Mouse (Mus musculus) embryonic facial prominence, embryonic 14.5 days (tissue): ENCODE data around the gene Gpc3. TPM values are rescaled to one million over a fixed set of nuclear protein-coding genes. Genes with fewer than 3 reads are reported as not detected.
"Not testable (repeated sequence)": the region's sequence is repeated elsewhere in the genome, so short reads cannot be mapped to it uniquely, and the experiment has no call there.

Source experiments
- ATAC-seq: fragments of 200-750 bp; cut with Nextera tagmentation; 2 replicates; pipeline ENCODE4 v1.8.0; 2017; ENCODE audit warnings: low read depth, moderate number of reproducible peaks, moderate TSS enrichment
- DNase-seq: peaks from one replicate; pipeline ENCODE4 v3.0.0-alpha.2; 2015; ENCODE audit warnings: low spot score
- H3K27ac ChIP-seq: fragments of 300-500 bp; sonication (generic); replicated peaks from 2 replicates; pipeline ENCODE4 v1.5.1; 2014; ENCODE audit warnings: low read depth, mild to moderate bottlenecking, low read length, moderate library complexity
- H3K27me3 ChIP-seq: fragments of 300-500 bp; sonication (generic); replicated peaks from 2 replicates; pipeline ENCODE4 v1.6.1; 2014; ENCODE audit warnings: low read length; ENCODE audit not compliant: control insufficient read depth, insufficient read depth
- H3K36me3 ChIP-seq: fragments of 300-500 bp; sonication (generic); 2 replicates; pipeline ENCODE4 v1.6.1; 2014; ENCODE audit warnings: low read length, mixed read lengths; ENCODE audit not compliant: control insufficient read depth, insufficient read depth
- H3K4me1 ChIP-seq: fragments of 300-500 bp; sonication (generic); 2 replicates; pipeline ENCODE4 v1.6.1; 2014; ENCODE audit warnings: antibody characterized with exemption, low read length; ENCODE audit not compliant: control insufficient read depth, insufficient read depth
- H3K4me2 ChIP-seq: fragments of 300-500 bp; sonication (generic); 2 replicates; pipeline ENCODE4 v1.6.1; 2014; ENCODE audit warnings: low read depth, mild to moderate bottlenecking, low read length, moderate library complexity, mixed read lengths
- H3K4me3 ChIP-seq: fragments of 300-500 bp; sonication (generic); 2 replicates; pipeline ENCODE4 v1.5.1; 2014; ENCODE audit warnings: low read depth, mild to moderate bottlenecking, low read length
- H3K9ac ChIP-seq: fragments of 300-500 bp; sonication (generic); 2 replicates; pipeline ENCODE4 v1.6.1; 2014; ENCODE audit warnings: low read depth, mild to moderate bottlenecking, low read length, moderate library complexity, mixed read lengths
- H3K9me3 ChIP-seq: fragments of 300-500 bp; sonication (generic); 2 replicates; pipeline ENCODE4 v1.6.1; 2016; ENCODE audit warnings: low read length; ENCODE audit not compliant: control insufficient read depth
- WGBS: fragments of 180-500 bp; shearing (Covaris S2); extraction: QIAGEN DNeasy Blood & Tissue Kit; methylation state at CpG from one replicate; pipeline ENCODE4 v1.1.7; 2014; 5-methylcytosine and 5-hydroxymethylcytosine counted together
- polyA plus RNA-seq: library from polyadenylated mRNA; unstranded; fragments of >200 nt; fragmentation: Nextera tagmentation; extraction: Ambion mirVana; gene quantifications from 2 replicates; pipeline ENCODE4 v1.2.1, GENCODE M21; 2014

Gene Gpc3
- polyA plus RNA-seq, 1 experiment from 2014 or later, result 694 TPM

- H3K27me3 ChIP-seq, result 0 out of 2 replicates have a peak, but pooled peaks cover 3% of the 10 kb centered on the region
- no peaks in the 10 kb centered on the region for H3K4me1 ChIP-seq
- H3K9me3 ChIP-seq, result no peaks in the 10 kb centered on the region
- no peaks in the 10 kb centered on the region for H3K36me3 ChIP-seq
- no peak overlapping the region for H3K4me3 ChIP-seq
- H3K27ac ChIP-seq, result no peak overlapping the region
- no peak overlapping the region for H3K9ac ChIP-seq
- 79% methylated on average over 6 of the region's 6 CpGs for WGBS
- no peak overlapping the region for H3K4me2 ChIP-seq
- DNase-seq, result no peak
- no peak for ATAC-seq
Observed at GRCm38 (mm10) chrX:52281103-52281900, 332.4 kb downstream of the Gpc3 start.

- DNase-seq (peak; percentile 29), ATAC-seq (no peak)
- Histone ChIP-seq H3K36me3 (no peaks in the 10 kb centered on the region), H3K4me1 (no peaks in the 10 kb centered on the region), H3K27ac (0 out of 2 replicates have a peak overlapping the region, but pooled peaks have one; percentile 6), H3K9ac (no peak overlapping the region), H3K4me2 (no peak overlapping the region), H3K9me3 (no peaks in the 10 kb centered on the region), H3K4me3 (no peak overlapping the region), H3K27me3 (0 out of 2 replicates have a peak, but pooled peaks cover 3% of the 10 kb centered on the region)
- WGBS, result 57% methylated on average over 3 of the region's 3 CpGs
Observed at GRCm38 (mm10) chrX:52278687-52279359, 334.9 kb downstream of the Gpc3 start.

- Histone ChIP-seq H3K27me3 (0 out of 2 replicates have a peak, but pooled peaks cover 3% of the 10 kb centered on the region), H3K27ac (no peak overlapping the region), H3K4me1 (no peaks in the 10 kb centered on the region), H3K4me2 (no peak overlapping the region), H3K36me3 (no peaks in the 10 kb centered on the region), H3K9me3 (no peaks in the 10 kb centered on the region), H3K9ac (no peak overlapping the region), H3K4me3 (no peak overlapping the region)
- WGBS, result 25% methylated on average over 1 of the region's 1 CpGs
- DNase-seq (peak; percentile 11), ATAC-seq (no peak)
Observed at GRCm38 (mm10) chrX:52277599-52277998, 336.2 kb downstream of the Gpc3 start.

- Histone ChIP-seq H3K4me2 (no peak overlapping the region), H3K27ac (no peak overlapping the region), H3K4me3 (no peak overlapping the region), H3K9me3 (no peaks in the 10 kb centered on the region), H3K36me3 (0 out of 2 replicates have a peak, but pooled peaks cover 6% of the 10 kb centered on the region), H3K27me3 (no peaks in the 10 kb centered on the region), H3K4me1 (no peaks in the 10 kb centered on the region), H3K9ac (no peak overlapping the region)
- ATAC-seq (no peak), DNase-seq (no peak)
- 71% methylated on average over 7 of the region's 7 CpGs for WGBS
Observed at GRCm38 (mm10) chrX:52273016-52273415, 340.7 kb downstream of the Gpc3 start.

GRCm38 (mm10) chrX:52261991-52262390 is 351.8 kb downstream of the Gpc3 start:
- Histone ChIP-seq H3K36me3 (no peaks in the 10 kb centered on the region), H3K9ac (no peak overlapping the region), H3K9me3 (no peaks in the 10 kb centered on the region), H3K4me1 (no peaks in the 10 kb centered on the region), H3K27me3 (no peaks in the 10 kb centered on the region; the same call in 1 of the 2 replicates), H3K4me2 (no peak overlapping the region), H3K4me3 (no peak overlapping the region), H3K27ac (no peak overlapping the region)
- 73% methylated on average over 11 of the region's 11 CpGs for WGBS
- no peak for ATAC-seq
- peak; percentile 62 for DNase-seq

DNA sequence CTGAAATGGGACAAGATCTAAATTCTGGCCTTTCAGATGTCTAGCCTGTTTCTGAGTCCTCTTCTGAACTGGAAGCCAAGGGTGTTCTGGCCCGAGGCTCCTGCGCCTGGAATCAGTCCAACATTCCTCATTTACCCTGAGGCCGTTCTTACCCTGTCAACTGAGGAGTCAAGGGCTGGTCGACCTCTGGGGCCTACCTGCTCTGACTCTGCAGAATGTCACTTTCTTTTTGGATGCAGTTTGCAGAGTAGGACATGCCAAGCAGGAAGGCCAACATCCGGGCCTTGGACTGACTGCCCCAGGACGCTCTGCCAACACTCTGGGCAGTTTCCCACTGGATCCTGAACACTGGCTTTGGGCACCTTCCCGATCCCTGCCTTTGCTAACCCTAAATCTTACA is 352.2 kb downstream of the Gpc3 start:
- no peak overlapping the region for H3K9ac ChIP-seq
- no peak overlapping the region for H3K27ac ChIP-seq
- DNase-seq (no peak), ATAC-seq (no peak)
- H3K4me3 ChIP-seq, result no peak overlapping the region
- H3K36me3 ChIP-seq, result no peaks in the 10 kb centered on the region
- no peaks in the 10 kb centered on the region for H3K4me1 ChIP-seq
- H3K9me3 ChIP-seq, result no peaks in the 10 kb centered on the region
- WGBS, result 48% methylated on average over 7 of the region's 7 CpGs
- H3K27me3 ChIP-seq, result no peaks in the 10 kb centered on the region; the same call in 1 of the 2 replicates
- no peak overlapping the region for H3K4me2 ChIP-seq

DNA sequence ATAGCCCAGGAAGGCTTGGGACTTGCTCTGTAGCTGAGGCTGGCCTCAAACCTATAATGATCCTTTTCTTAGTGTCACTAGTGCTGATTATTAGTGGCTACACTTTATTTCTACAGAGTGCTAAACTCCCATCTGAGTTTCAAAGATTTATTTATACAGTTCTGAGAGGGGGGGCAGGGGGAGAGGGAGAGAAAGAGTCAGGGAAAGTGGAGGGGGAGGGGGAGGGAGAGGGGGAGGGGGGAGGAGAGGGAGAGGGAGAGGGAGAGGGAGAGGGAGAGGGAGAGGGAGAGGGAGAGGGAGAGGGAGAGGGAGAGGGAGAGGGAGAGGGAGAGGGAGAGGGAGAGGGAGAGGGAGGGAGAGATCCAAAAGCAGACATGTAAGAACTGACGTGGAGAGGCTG is 354.0 kb downstream of the Gpc3 start:
- DNase-seq, H3K27ac ChIP-seq, H3K27me3 ChIP-seq, H3K9me3 ChIP-seq, H3K9ac ChIP-seq, H3K4me3 ChIP-seq, H3K4me1 ChIP-seq, H3K4me2 ChIP-seq, H3K36me3 ChIP-seq, ATAC-seq: not testable (repeated sequence)
- 40% methylated on average over 1 of the region's 1 CpGs for WGBS

GRCm38 (mm10) chrX:52254526-52254925 is 359.2 kb downstream of the Gpc3 start:
- DNase-seq (no peak), ATAC-seq (no peak)
- H3K27me3 ChIP-seq, result no peaks in the 10 kb centered on the region
- H3K4me3 ChIP-seq, result no peak overlapping the region
- no peaks in the 10 kb centered on the region for H3K9me3 ChIP-seq
- no peaks in the 10 kb centered on the region for H3K36me3 ChIP-seq
- H3K4me1 ChIP-seq, result no peaks in the 10 kb centered on the region
- H3K9ac ChIP-seq, result no peak overlapping the region
- H3K27ac ChIP-seq, result no peak overlapping the region
- 79% methylated on average over 1 of the region's 1 CpGs for WGBS
- H3K4me2 ChIP-seq, result no peak overlapping the region
